ENCODE assay signal across 10 mouse cellular contexts in genomic region chr11:23927643-23928042, GRCm38 (mm10). TPM values are rescaled to one million over a fixed set of nuclear protein-coding genes. Genes with fewer than 3 reads are reported as not detected.
DNase-seq lines count a peak whose midpoint lies in the region; ATAC-seq and TF ChIP-seq lines count a peak whose summit lies in the region.
"Had no signal": no experiment of that assay in that cellular context is flagged by ENCODE, and none has a peak within 500 bp of the region (broad histone marks: within the 10 kb centered on the region; RNA-seq: fewer than 3 reads in every experiment).

No protein-coding gene starts in this region.

- no peak overlapping the region for H3K9ac ChIP-seq in hindbrain, embryonic 13.5 days
- no peak overlapping the region for H3K9ac ChIP-seq in hindbrain, embryonic 11.5 days (ENCODE audit: low read depth, low read length)
- no peak overlapping the region for H3K9ac ChIP-seq in ES-E14 (ENCODE audit: insufficient read depth, low read depth, low read length, poor library complexity, severe bottlenecking)
- H3K9ac ChIP-seq in forebrain, embryonic 15.5 days (replicated peaks): no peak overlapping the region
- no peak overlapping the region for H3K9ac ChIP-seq in liver, embryonic 13.5 days

- H3K36me3 ChIP-seq in hindbrain, embryonic 13.5 days: no peaks in the 10 kb centered on the region
- no peaks in the 10 kb centered on the region for H3K36me3 ChIP-seq in hindbrain, embryonic 11.5 days (ENCODE audit: control insufficient read depth, insufficient read depth, low read length)
- H3K36me3 ChIP-seq in ES-E14 (ENCODE audit: control insufficient read depth, insufficient read depth, low read length, poor library complexity, severe bottlenecking): no peaks in the 10 kb centered on the region
- no peaks in the 10 kb centered on the region for H3K36me3 ChIP-seq in forebrain, embryonic 15.5 days
- H3K36me3 ChIP-seq in liver, embryonic 13.5 days: no peaks in the 10 kb centered on the region
- H3K36me3 ChIP-seq: G1E had no signal

- WGBS in hindbrain, embryonic 13.5 days: 44% methylated on average over 8 of the region's 8 CpGs
- WGBS in hindbrain, embryonic 11.5 days: 32% methylated on average over 8 of the region's 8 CpGs
- whole genome bisulfite sequencing in forebrain, embryonic 15.5 days: 42% methylated on average over 8 of the region's 8 CpGs
- 28% methylated on average over 8 of the region's 8 CpGs for WGBS in liver, embryonic 13.5 days (ENCODE audit: insufficient replicate concordance)

- H3K4me3 ChIP-seq in hindbrain, embryonic 13.5 days: no peak overlapping the region
- no peak overlapping the region for H3K4me3 ChIP-seq in hindbrain, embryonic 11.5 days (ENCODE audit: low read depth, low read length)
- peak overlapping the region; percentile 2 to 36; a peak in 3 of 4 replicates for H3K4me3 ChIP-seq in ES-E14 (ENCODE audit: insufficient read depth in 1 of 2, low read depth in 1 of 2, low read length in 2 of 2, poor library complexity in 1 of 2, severe bottlenecking in 1 of 2)
- peak overlapping the region; percentile 13 for H3K4me3 ChIP-seq in forebrain, embryonic 15.5 days
- no peak overlapping the region for H3K4me3 ChIP-seq in liver, embryonic 13.5 days (replicated peaks)

- in situ Hi-C loops in ES-E14 (cut with MboI; ENCODE audit: low sequenced_read_pairs in 2 of 2, unreplicated experiment in 2 of 2): no loop called here

- H3K4me1 ChIP-seq in hindbrain, embryonic 13.5 days (replicated peaks): no peaks in the 10 kb centered on the region
- H3K4me1 ChIP-seq in hindbrain, embryonic 11.5 days (replicated peaks; ENCODE audit: control insufficient read depth, insufficient read depth, low read length): no peaks in the 10 kb centered on the region
- H3K4me1 ChIP-seq in ES-E14 (ENCODE audit: control insufficient read depth in 2 of 2, insufficient read depth in 2 of 2, low read length in 2 of 2, poor library complexity in 1 of 2): peaks cover 0 to 3% of the 10 kb centered on the region in 2 experiments; a peak in 1 of 4 replicates
- H3K4me1 ChIP-seq in forebrain, embryonic 15.5 days: no peaks in the 10 kb centered on the region
- no peaks in the 10 kb centered on the region for H3K4me1 ChIP-seq in liver, embryonic 13.5 days (replicated peaks)

- no peaks in the 10 kb centered on the region for H3K27me3 ChIP-seq in hindbrain, embryonic 13.5 days
- no peaks in the 10 kb centered on the region for H3K27me3 ChIP-seq in hindbrain, embryonic 11.5 days (ENCODE audit: control insufficient read depth, insufficient read depth, low read length)
- H3K27me3 ChIP-seq in forebrain, embryonic 15.5 days: no peaks in the 10 kb centered on the region
- no peaks in the 10 kb centered on the region for H3K27me3 ChIP-seq in liver, embryonic 13.5 days

- H3K27ac ChIP-seq in hindbrain, embryonic 13.5 days: no peak overlapping the region
- H3K27ac ChIP-seq in hindbrain, embryonic 11.5 days (ENCODE audit: low read depth, low read length): no peak overlapping the region
- no peak overlapping the region for H3K27ac ChIP-seq in ES-E14 (ENCODE audit: insufficient read depth, low read depth, low read length, poor library complexity, severe bottlenecking)
- no peak overlapping the region for H3K27ac ChIP-seq in forebrain, embryonic 15.5 days (replicated peaks)
- H3K27ac ChIP-seq in liver, embryonic 13.5 days: no peak overlapping the region

- no peaks in the 10 kb centered on the region for H3K9me3 ChIP-seq in hindbrain, embryonic 13.5 days
- H3K9me3 ChIP-seq in hindbrain, embryonic 11.5 days (ENCODE audit: control insufficient read depth, low read length): no peaks in the 10 kb centered on the region
- H3K9me3 ChIP-seq in ES-E14 (ENCODE audit: control insufficient read depth, insufficient read depth, low read depth, low read length): no peaks in the 10 kb centered on the region
- no peaks in the 10 kb centered on the region for H3K9me3 ChIP-seq in forebrain, embryonic 15.5 days
- no peaks in the 10 kb centered on the region for H3K9me3 ChIP-seq in liver, embryonic 13.5 days (replicated peaks)
- H3K9me3 ChIP-seq: G1E had no signal

- DNase-seq in hindbrain, embryonic 11.5 days (ENCODE audit: low spot score): no peak
- DNase-seq in ES-E14 (ENCODE audit: low read depth, low spot score): no peak
- no peak for DNase-seq in liver, embryonic 13.5 days
- no peak for DNase-seq in cerebellum, postnatal 4 days (ENCODE audit: low spot score in 2 of 2)
- DNase-seq in cerebellum, postnatal 10 days: no peak
- DNase-seq in spleen, adult 18-20 months: no peak
- DNase-seq: heart, postnatal 36 days had no signal

- no peak for ATAC-seq in hindbrain, embryonic 13.5 days (ENCODE audit: low FRiP score)
- no peak for ATAC-seq in hindbrain, embryonic 11.5 days (ENCODE audit: low FRiP score)
- no peak for ATAC-seq in forebrain, embryonic 15.5 days (replicated peaks)
- ATAC-seq in liver, embryonic 13.5 days (ENCODE audit: low read depth): no peak

- H3K4me2 ChIP-seq in hindbrain, embryonic 13.5 days: peak overlapping the region; percentile 29; the same call in 1 of the 2 replicates
- no peak overlapping the region for H3K4me2 ChIP-seq in hindbrain, embryonic 11.5 days (replicated peaks; ENCODE audit: low read depth, low read length)
- peak overlapping the region; percentile 17; the same call in 1 of the 2 replicates for H3K4me2 ChIP-seq in forebrain, embryonic 15.5 days (replicated peaks)
- H3K4me2 ChIP-seq in liver, embryonic 13.5 days: peak overlapping the region; percentile 38

TF ChIP-seq in ES-E14, 5 proteins besides CTCF, POLR2A, EP300 and RAD21:
- TF ChIP-seq HCFC1 (IDR thresholded peaks at IDR 0.05; ENCODE audit: borderline replicate concordance, insufficient read depth, low read length) (no peak), ZNF384 (IDR thresholded peaks at IDR 0.05; ENCODE audit: low read depth, low read length) (no peak), MAFK (IDR thresholded peaks at IDR 0.05; ENCODE audit: insufficient read depth, low read depth, low read length) (no peak), CHD2 (IDR thresholded peaks at IDR 0.05; ENCODE audit: low read depth, low read length) (no peak), ZC3H11A (IDR thresholded peaks at IDR 0.05; ENCODE audit: borderline replicate concordance, low read depth, low read length) (no peak)

RNA-seq across cellular contexts. Expression of gene Papolg, which starts 32.6 kb away (rescaled TPM):
- polyA plus RNA-seq in hindbrain, embryonic 13.5 days (2015; fragmentation: Nextera tagmentation; extraction: Ambion mirVana): 23.6 and 24.6 TPM in 2 replicates
- 26.7 and 31.1 TPM in 2 replicates for polyA plus RNA-seq in hindbrain, embryonic 11.5 days (2014; fragmentation: Nextera tagmentation; extraction: Ambion mirVana)
- total RNA-seq in ES-E14 (2012; rRNA removed): 11.4 and 14.0 TPM in 2 replicates
- polyA plus RNA-seq in forebrain, embryonic 15.5 days (2015; fragmentation: Nextera tagmentation; extraction: Ambion mirVana): 25.3 and 25.5 TPM in 2 replicates
- 4.2 and 6.1 TPM in 2 replicates for polyA plus RNA-seq in liver, embryonic 13.5 days (2015; fragmentation: Nextera tagmentation; extraction: Ambion mirVana)

Comparison
In these comparisons a context has a peak if more than half of its experiments do, and no peak if none do; other contexts are left out.
1. H3K4me3 ChIP-seq: peak in ES-E14 (2 of 2) and forebrain, embryonic 15.5 days (single experiment); none in hindbrain, embryonic 13.5 days (single experiment), hindbrain, embryonic 11.5 days (single experiment) and liver, embryonic 13.5 days (single experiment).